Mouse (Mus musculus): ENCODE results near the gene Errfi1.

DNA sequence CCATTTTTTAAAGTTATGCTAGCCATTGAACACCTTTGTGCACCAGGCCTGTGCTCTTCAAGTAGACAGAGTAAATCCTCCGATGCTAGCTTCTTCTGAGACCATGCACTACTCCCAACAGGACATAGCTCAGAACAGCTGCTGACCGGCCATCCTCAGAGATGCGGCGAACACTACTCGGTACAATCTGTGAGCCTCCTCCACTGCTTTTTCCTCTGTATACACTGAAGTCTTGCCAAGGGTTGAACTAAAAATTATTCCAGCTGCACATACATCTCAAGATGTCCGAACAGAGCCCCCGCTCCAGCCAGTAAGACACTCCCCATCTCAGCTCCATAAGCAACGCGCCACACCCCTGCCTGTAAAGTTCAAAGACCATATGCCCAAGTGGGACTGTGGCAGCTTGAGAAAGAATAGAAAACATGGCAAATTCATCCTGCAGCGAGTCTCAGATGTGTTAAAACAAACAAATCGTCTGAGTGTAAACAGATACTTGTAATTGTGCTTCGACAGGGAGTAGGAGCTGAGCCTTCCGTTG lies 37.2 kb upstream of the Errfi1 start:
- no peak for TF ChIP-seq POLR2A (IDR thresholded peaks at IDR 0.05; ENCODE audit: borderline replicate concordance, control insufficient read depth, low read depth, low read length)
- TF ChIP-seq CTCF (IDR thresholded peaks at IDR 0.05; ENCODE audit: control insufficient read depth, insufficient read depth, low read length): no peak
